Mouse (Mus musculus) CH12.LX (cell line): Measurements from ENCODE around the gene Ubap2l. TPM values are rescaled to one million over a fixed set of nuclear protein-coding genes. Genes with fewer than 3 reads are reported as not detected.

ENCODE experiments used
- DNase-seq: peaks from one replicate; pipeline ENCODE4 v3.0.0-alpha.2; 2013; ENCODE audit errors: extremely low read depth
- H3K27ac ChIP-seq: 2 replicates; pipeline ENCODE4 v1.5.1; 2012; ENCODE audit warnings: low read depth, mild to moderate bottlenecking, control low read depth, moderate library complexity; ENCODE audit not compliant: insufficient read depth
- H3K27me3 ChIP-seq: replicated peaks from 2 replicates; pipeline ENCODE3; 2012; ENCODE audit warnings: inconsistent platforms
- H3K36me3 ChIP-seq, 2 experiments: replicated peaks in 1 of 2; 2 replicates each; pipeline versions ENCODE3 to v1.6.1; 2012; ENCODE audit warnings: inconsistent platforms in 1 of 2, low read length in 1 of 2, mild to moderate bottlenecking in 1 of 2, mixed read lengths in 1 of 2, moderate library complexity in 1 of 2; ENCODE audit not compliant: control insufficient read depth in 1 of 2, insufficient read depth in 1 of 2
- H3K4me1 ChIP-seq, 2 experiments: 2 replicates each; pipeline ENCODE4 v1.6.1; 2012; ENCODE audit warnings: inconsistent platforms in 1 of 2, moderate library complexity in 1 of 2; ENCODE audit not compliant: insufficient read depth in 2 of 2, control insufficient read depth in 1 of 2
- H3K4me2 ChIP-seq: 2 replicates; pipeline ENCODE4 v1.6.1; 2012; ENCODE audit warnings: low read depth, mild to moderate bottlenecking, control low read depth; ENCODE audit not compliant: poor library complexity, insufficient read depth, severe bottlenecking
- H3K4me3 ChIP-seq, 3 experiments: fragments of 150-350 bp in 1 of 3; sonication (generic) in 1 of 3; replicated peaks in 1 of 3; 2 replicates each; pipeline versions ENCODE3 to v1.5.1; 2011 to 2012; ENCODE audit warnings: low read depth in 2 of 3, low read length in 2 of 3, mild to moderate bottlenecking in 2 of 3, moderate library complexity in 2 of 3, control low read depth in 1 of 3, improper control_type of control experiment in 1 of 3, inconsistent platforms in 1 of 3, mixed read lengths in 1 of 3; ENCODE audit not compliant: poor library complexity in 1 of 3
- H3K79me2 ChIP-seq: replicated peaks from 2 replicates; pipeline ENCODE4 v1.6.1; 2012; ENCODE audit warnings: mild to moderate bottlenecking, moderate library complexity; ENCODE audit not compliant: control insufficient read depth, poor library complexity, insufficient read depth, severe bottlenecking; ENCODE audit errors: extremely low read depth
- H3K9ac ChIP-seq: 2 replicates; pipeline ENCODE4 v1.6.1; 2012; ENCODE audit warnings: low read depth, mild to moderate bottlenecking, control low read depth, moderate library complexity; ENCODE audit not compliant: insufficient read depth
- H3K9me3 ChIP-seq: replicated peaks from 2 replicates; pipeline ENCODE3; 2012; ENCODE audit warnings: low read length, inconsistent platforms, mixed read lengths
- CHD1 ChIP-seq: IDR thresholded peaks from 2 replicates; pipeline ENCODE4 v1.6.1; 2012; ENCODE audit warnings: low read depth, low read length, improper control_type of control experiment, inconsistent platforms
- CTCF ChIP-seq, 2 experiments: IDR thresholded peaks in 1 of 2; conservative IDR thresholded peaks in 1 of 2; 2 replicates each; pipeline ENCODE4 v1.5.1; 2011 to 2012; ENCODE audit warnings: low read depth in 2 of 2, low read length in 2 of 2, improper control_type of control experiment in 1 of 2, inconsistent platforms in 1 of 2, mild to moderate bottlenecking in 1 of 2, moderate library complexity in 1 of 2
- ELF1 ChIP-seq: IDR thresholded peaks from 2 replicates; pipeline ENCODE4 v1.6.1; 2014; ENCODE audit warnings: low read depth, mild to moderate bottlenecking, inconsistent platforms, low read length, improper control_type of control experiment
- ETS1 ChIP-seq: conservative IDR thresholded peaks from 2 replicates; pipeline ENCODE4 v1.6.1; 2012; ENCODE audit warnings: low read depth, mild to moderate bottlenecking, inconsistent platforms, low read length, improper control_type of control experiment, moderate library complexity
- JUN ChIP-seq: IDR thresholded peaks from 2 replicates; pipeline ENCODE4 v1.6.1; 2011; ENCODE audit warnings: low read depth, mild to moderate bottlenecking, low read length, improper control_type of control experiment, moderate library complexity; ENCODE audit not compliant: insufficient read depth
- JUND ChIP-seq: conservative IDR thresholded peaks from 2 replicates; pipeline ENCODE4 v1.6.1; 2011; ENCODE audit warnings: low read depth, low read length, improper control_type of control experiment
- KAT2A ChIP-seq: IDR thresholded peaks from 2 replicates; pipeline ENCODE4 v1.6.1; 2012; ENCODE audit warnings: low read length, improper control_type of control experiment, inconsistent platforms; ENCODE audit not compliant: insufficient replicate concordance
- MAFK ChIP-seq: IDR thresholded peaks from 2 replicates; pipeline ENCODE4 v1.6.1; 2011; ENCODE audit warnings: low read length, improper control_type of control experiment; ENCODE audit not compliant: insufficient replicate concordance
- MXI1 ChIP-seq: IDR thresholded peaks from 2 replicates; pipeline ENCODE4 v1.6.1; 2011; ENCODE audit warnings: mild to moderate bottlenecking, low read depth, low read length, improper control_type of control experiment
- MYC ChIP-seq: IDR thresholded peaks from 2 replicates; pipeline ENCODE4 v1.6.1; 2011; ENCODE audit warnings: low read depth, mild to moderate bottlenecking, improper control_type of control experiment, low read length
- NELFE ChIP-seq: IDR thresholded peaks from 2 replicates; pipeline ENCODE4 v1.6.1; 2011; ENCODE audit warnings: low read depth, low read length, improper control_type of control experiment
- NRF1 ChIP-seq: IDR thresholded peaks from 2 replicates; pipeline ENCODE4 v1.6.1; 2014; ENCODE audit warnings: low read depth, mild to moderate bottlenecking, inconsistent platforms, low read length, improper control_type of control experiment, moderate library complexity
- PAX5 ChIP-seq: IDR thresholded peaks from 2 replicates; pipeline ENCODE4 v1.6.1; 2012; ENCODE audit warnings: low read length, inconsistent platforms, mixed read lengths
- POLR2A ChIP-seq: IDR thresholded peaks from 2 replicates; pipeline ENCODE4 v1.6.1; 2011; ENCODE audit warnings: low read depth, mild to moderate bottlenecking, improper control_type of control experiment, low read length
- POLR2AphosphoS2 ChIP-seq: IDR thresholded peaks from 2 replicates; pipeline ENCODE4 v1.6.1; 2011; ENCODE audit warnings: low read depth, low read length, improper control_type of control experiment
- SMC3 ChIP-seq: IDR thresholded peaks from 2 replicates; pipeline ENCODE4 v1.6.1; 2011; ENCODE audit warnings: low read depth, low read length, improper control_type of control experiment
- TBP ChIP-seq: conservative IDR thresholded peaks from 2 replicates; pipeline ENCODE4 v1.6.1; 2011; ENCODE audit warnings: low read depth, low read length, improper control_type of control experiment
- TCF12 ChIP-seq: IDR thresholded peaks from 2 replicates; pipeline ENCODE4 v1.6.1; 2014; ENCODE audit warnings: low read depth, mild to moderate bottlenecking, inconsistent platforms, low read length, improper control_type of control experiment
- USF1 ChIP-seq: IDR thresholded peaks from 2 replicates; pipeline ENCODE4 v1.6.1; 2014; ENCODE audit warnings: low read depth, mild to moderate bottlenecking, inconsistent platforms, low read length, improper control_type of control experiment
- USF2 ChIP-seq: conservative IDR thresholded peaks from 2 replicates; pipeline ENCODE4 v1.6.1; 2011; ENCODE audit warnings: low read depth, low read length, improper control_type of control experiment
- ZKSCAN1 ChIP-seq: IDR thresholded peaks from 2 replicates; pipeline ENCODE4 v1.6.1; 2012; ENCODE audit warnings: low read depth, inconsistent platforms, low read length, improper control_type of control experiment, borderline replicate concordance
- ZMIZ1 ChIP-seq: IDR thresholded peaks from 2 replicates; pipeline ENCODE4 v1.6.1; 2012; ENCODE audit warnings: low read depth, mild to moderate bottlenecking, inconsistent platforms, low read length, improper control_type of control experiment
- dilution Hi-C: fragments of 300-500 bp; cut with MboI; formaldehyde crosslinking; loops from 2 replicates; pipeline ENCODE4 v1.14.3; 2020; ENCODE audit warnings: low sequenced_read_pairs; ENCODE audit not compliant: extremely low pct_unique_long_range_greater_than_20kb, extremely low pct_ligation_motif_present
- in situ Hi-C: fragments of 300-500 bp; cut with MboI; formaldehyde crosslinking; loops from 3 replicates; pipeline ENCODE4 v1.14.3; 2019; ENCODE audit warnings: low sequenced_read_pairs, low pct_ligation_motif_present, low pct_unique_long_range_greater_than_20kb, mixed read lengths
- polyA plus RNA-seq: library from polyadenylated mRNA; unstranded; fragments of >175 nt; gene quantifications from 2 replicates; pipeline ENCODE4 v1.2.1, GENCODE M21; 2012; ENCODE audit warnings: low read depth; ENCODE audit not compliant: insufficient read length
- total RNA-seq, 2 experiments: library from RNA; depleted of rRNA; stranded (reverse); fragments of 300-350 nt in 1 of 2; fragments of >200 nt in 1 of 2; gene quantifications; 2 replicates each; pipeline ENCODE4 v1.2.3; 2012 to 2014

The Ubap2l gene
- total and polyA plus RNA-seq, 3 experiments, result 49.0 to 201 (median 72.6) TPM

GRCm38 (mm10) chr3:89997791-89998495, 54.5 kb downstream of the Ubap2l start:
- peak overlapping the region; percentile 99 for H3K9ac ChIP-seq
- no peaks in the 10 kb centered on the region for H3K27me3 ChIP-seq
- peak overlapping the region; percentile 89 for H3K4me2 ChIP-seq
- in situ Hi-C loops (no loop called here), dilution Hi-C loops (no loop called here)
- H3K79me2 ChIP-seq, result peaks cover 25% of the 10 kb centered on the region
- DNase-seq, result peak; percentile 55
- TF ChIP-seq NELFE, result no peak
- 0 out of 2 replicates have a peak, but pooled peaks have one; percentile 32 for TF ChIP-seq MYC
- TF ChIP-seq ETS1, result 0 out of 2 replicates have a peak, but pooled peaks have one; percentile 10
- TF ChIP-seq TCF12, result 0 out of 2 replicates have a peak, but pooled peaks have one; percentile 40
- TF ChIP-seq MXI1, result no peak
- peak overlapping the region; percentile 87 to 99 (median 94) for H3K4me3 ChIP-seq
- H3K9me3 ChIP-seq, result no peaks in the 10 kb centered on the region
- peaks cover 0 to 22% of the 10 kb centered on the region in 2 experiments; a peak in 2 of 4 replicates for H3K4me1 ChIP-seq
- H3K27ac ChIP-seq, result peak overlapping the region; percentile 82
- peaks cover 44 to 56% of the 10 kb centered on the region in 2 experiments for H3K36me3 ChIP-seq

GRCm38 (mm10) chr3:89994807-89995515, 57.5 kb downstream of the Ubap2l start:
- Histone ChIP-seq H3K4me1 (peaks cover 0 to 14% of the 10 kb centered on the region in 2 experiments; a peak in 2 of 4 replicates), H3K27ac (no peak overlapping the region), H3K9ac (no peak overlapping the region), H3K4me3 (no peak overlapping the region), H3K4me2 (no peak overlapping the region), H3K27me3 (no peaks in the 10 kb centered on the region), H3K79me2 (peaks cover 25% of the 10 kb centered on the region), H3K36me3 (peaks cover 23 to 36% of the 10 kb centered on the region in 2 experiments), H3K9me3 (no peaks in the 10 kb centered on the region)
- 0 out of 2 replicates have a peak, but pooled peaks have one; percentile 10 for TF ChIP-seq SMC3
- peak in 1 of 2 experiments; percentile 47; a peak in 2 of 4 replicates for TF ChIP-seq CTCF (conservative IDR thresholded peaks at IDR 0.05 in 1 of 2, IDR thresholded peaks at IDR 0.05 in 1 of 2; ENCODE audit: low read depth in 2 of 2, low read length in 2 of 2)
- TF ChIP-seq NRF1, result no peak
- no peak for TF ChIP-seq USF1
- TF ChIP-seq MYC, result 0 out of 2 replicates have a peak, but pooled peaks have one; percentile 39
- DNase-seq, result peak; percentile 21
- in situ Hi-C loops, result no loop called here
- dilution Hi-C loops, result no loop called here

GRCm38 (mm10) chr3:89987822-89988221, 64.6 kb downstream of the Ubap2l start:
- DNase-seq, result no peak
- H3K9me3 ChIP-seq, result no peaks in the 10 kb centered on the region
- no peaks in the 10 kb centered on the region for H3K27me3 ChIP-seq
- no peak overlapping the region for H3K9ac ChIP-seq
- dilution Hi-C loops (no loop called here), in situ Hi-C loops (no loop called here)
- H3K4me1 ChIP-seq, result no peaks in the 10 kb centered on the region
- no peak overlapping the region for H3K4me3 ChIP-seq
- H3K27ac ChIP-seq, result no peak overlapping the region
- H3K79me2 ChIP-seq, result no peaks in the 10 kb centered on the region
- no peak overlapping the region for H3K4me2 ChIP-seq
- peaks cover 0 to 11% of the 10 kb centered on the region in 2 experiments for H3K36me3 ChIP-seq
- TF ChIP-seq USF2 (no peak), ZKSCAN1 (no peak), POLR2A (no peak), NELFE (no peak), ZMIZ1 (no peak), TBP (no peak), KAT2A (no peak), ETS1 (no peak), USF1 (no peak), MYC (no peak), NRF1 (no peak), SMC3 (no peak), MAFK (no peak), CHD1 (no peak), JUN (no peak), PAX5 (no peak), ELF1 (no peak), POLR2AphosphoS2 (no peak), JUND (no peak)
